ENCODE assay signal across 8 mouse cellular contexts in genomic region chr10:30199501-30199900, GRCm38 (mm10). TPM values are rescaled to one million over a fixed set of nuclear protein-coding genes. Genes with fewer than 3 reads are reported as not detected.
DNase-seq lines count a peak whose midpoint lies in the region; ATAC-seq and TF ChIP-seq lines count a peak whose summit lies in the region.

No protein-coding gene starts in this region.

- TF ChIP-seq CTCF in lung, embryonic 14.5 days (IDR thresholded peaks at IDR 0.05; ENCODE audit: low read depth) = no peak
- TF ChIP-seq CTCF in bone marrow, adult 2 months (IDR thresholded peaks at IDR 0.05; ENCODE audit: control insufficient read depth, insufficient read depth, low read length) = no peak

- no peak for ATAC-seq in lung, embryonic 14.5 days (ENCODE audit: insufficient read depth)
- no peak for ATAC-seq in hindbrain, embryonic 16.5 days
- ATAC-seq in midbrain, embryonic 16.5 days = no peak

- peaks cover 8% of the 10 kb centered on the region; the same call in 1 of the 2 replicates for H3K4me1 ChIP-seq in lung, embryonic 14.5 days (ENCODE audit: insufficient read depth)
- no peaks in the 10 kb centered on the region for H3K4me1 ChIP-seq in bone marrow, adult 2 months (ENCODE audit: control insufficient read depth, insufficient read depth, low read length)
- no peaks in the 10 kb centered on the region; the same call in 1 of the 2 replicates for H3K4me1 ChIP-seq in hindbrain, embryonic 16.5 days (ENCODE audit: control insufficient read depth, insufficient read depth, low read depth, low read length)
- H3K4me1 ChIP-seq in midbrain, embryonic 16.5 days (ENCODE audit: control insufficient read depth, insufficient read depth, low read length) = 0 out of 2 replicates have a peak, but pooled peaks cover 2% of the 10 kb centered on the region

- H3K4me3 ChIP-seq in lung, embryonic 14.5 days (ENCODE audit: low read depth, low read length) = peak overlapping the region; percentile 80
- H3K4me3 ChIP-seq in bone marrow, adult 2 months (replicated peaks; ENCODE audit: control insufficient read depth, low read depth, low read length) = peak overlapping the region; percentile 25
- peak overlapping the region; percentile 84 for H3K4me3 ChIP-seq in hindbrain, embryonic 16.5 days (ENCODE audit: low read length)
- peak overlapping the region; percentile 84; the same call in 1 of the 2 replicates for H3K4me3 ChIP-seq in midbrain, embryonic 16.5 days (ENCODE audit: low read depth, low read length)

- H3K4me2 ChIP-seq in lung, embryonic 14.5 days = peak overlapping the region; percentile 67
- peak overlapping the region; percentile 98 for H3K4me2 ChIP-seq in hindbrain, embryonic 16.5 days (ENCODE audit: low read length)
- peak overlapping the region; percentile 95 for H3K4me2 ChIP-seq in midbrain, embryonic 16.5 days (ENCODE audit: low read length)

- no peak overlapping the region for H3K27ac ChIP-seq in lung, embryonic 14.5 days (ENCODE audit: low read depth)
- no peak overlapping the region for H3K27ac ChIP-seq in bone marrow, adult 2 months (ENCODE audit: control insufficient read depth, insufficient read depth, low read depth, low read length, poor library complexity)
- no peak overlapping the region for H3K27ac ChIP-seq in hindbrain, embryonic 16.5 days (ENCODE audit: low read depth, low read length)
- H3K27ac ChIP-seq in midbrain, embryonic 16.5 days (ENCODE audit: low read length) = no peak overlapping the region

- 49% methylated on average over 5 of the region's 5 CpGs for WGBS in lung, embryonic 14.5 days
- WGBS in bone marrow, adult 2 months = 53% methylated on average over 5 of the region's 5 CpGs
- WGBS in hindbrain, embryonic 16.5 days = 72% methylated on average over 5 of the region's 5 CpGs
- WGBS in midbrain, embryonic 16.5 days = 51% methylated on average over 5 of the region's 5 CpGs

- peak overlapping the region; percentile 92 for H3K9ac ChIP-seq in lung, embryonic 14.5 days
- H3K9ac ChIP-seq in hindbrain, embryonic 16.5 days (ENCODE audit: low read depth, low read length) = no peak overlapping the region
- H3K9ac ChIP-seq in midbrain, embryonic 16.5 days (ENCODE audit: low read depth, low read length) = no peak overlapping the region

- 0 out of 2 replicates have a peak, but pooled peaks cover 2% of the 10 kb centered on the region for H3K36me3 ChIP-seq in lung, embryonic 14.5 days (ENCODE audit: insufficient read depth)
- H3K36me3 ChIP-seq in hindbrain, embryonic 16.5 days (ENCODE audit: control insufficient read depth, insufficient read depth, low read length) = no peaks in the 10 kb centered on the region
- H3K36me3 ChIP-seq in midbrain, embryonic 16.5 days (ENCODE audit: control insufficient read depth, insufficient read depth, low read length) = no peaks in the 10 kb centered on the region

- no peaks in the 10 kb centered on the region for H3K27me3 ChIP-seq in lung, embryonic 14.5 days (ENCODE audit: insufficient read depth, low read length)
- no peaks in the 10 kb centered on the region for H3K27me3 ChIP-seq in hindbrain, embryonic 16.5 days (replicated peaks; ENCODE audit: control insufficient read depth, insufficient read depth, low read length)
- no peaks in the 10 kb centered on the region for H3K27me3 ChIP-seq in midbrain, embryonic 16.5 days (ENCODE audit: control insufficient read depth, insufficient read depth, low read depth, low read length)

- H3K9me3 ChIP-seq in lung, embryonic 14.5 days (ENCODE audit: low read depth, low read length) = no peaks in the 10 kb centered on the region
- H3K9me3 ChIP-seq in hindbrain, embryonic 16.5 days (ENCODE audit: control insufficient read depth, low read length) = no peaks in the 10 kb centered on the region
- H3K9me3 ChIP-seq in midbrain, embryonic 16.5 days (replicated peaks; ENCODE audit: control insufficient read depth, low read length, poor library complexity, severe bottlenecking) = no peaks in the 10 kb centered on the region

- no peak for TF ChIP-seq POLR2A in bone marrow, adult 2 months (IDR thresholded peaks at IDR 0.05; ENCODE audit: borderline replicate concordance, control insufficient read depth, low read depth, low read length)

- DNase-seq in lung, embryonic 14.5 days = peak; percentile 4
- DNase-seq in lung, postnatal 10 days = no peak
- DNase-seq in cerebellum, postnatal 36 days = no peak
- DNase-seq in urinary bladder, postnatal 4 days (ENCODE audit: low spot score in 2 of 2) = no peak
- DNase-seq in frontal cortex, postnatal 10 days (ENCODE audit: low spot score in 2 of 2) = no peak

RNA-seq across cellular contexts. Expression of gene Cenpw, which starts 0.9 kb away (rescaled TPM):
- 47.0 and 47.4 TPM in 2 replicates for polyA plus RNA-seq in lung, embryonic 14.5 days (2014; fragmentation: Nextera tagmentation; extraction: Ambion mirVana)
- 10.7 and 16.9 TPM in 2 replicates for polyA plus RNA-seq in bone marrow, adult 2 months (2011; ENCODE audit: insufficient read depth, insufficient read length, low replicate concordance, missing spikeins)
- polyA plus RNA-seq in hindbrain, embryonic 16.5 days (2015; fragmentation: Nextera tagmentation; extraction: Ambion mirVana) = 17.1 and 17.5 TPM in 2 replicates
- 15.9 and 22.4 TPM in 2 replicates for polyA plus RNA-seq in midbrain, embryonic 16.5 days (2015; fragmentation: Nextera tagmentation; extraction: Ambion mirVana)

Comparison
In these comparisons a context has a peak if more than half of its experiments do, and no peak if none do; other contexts are left out.
1. H3K4me3 ChIP-seq: peak in every context shown above with its lines; median percentile 84 in hindbrain, embryonic 16.5 days; 84 in midbrain, embryonic 16.5 days; 80 in lung, embryonic 14.5 days; 25 in bone marrow, adult 2 months.